Mouse (Mus musculus): ENCODE results near the gene S1pr3.

Gene S1pr3

DNA sequence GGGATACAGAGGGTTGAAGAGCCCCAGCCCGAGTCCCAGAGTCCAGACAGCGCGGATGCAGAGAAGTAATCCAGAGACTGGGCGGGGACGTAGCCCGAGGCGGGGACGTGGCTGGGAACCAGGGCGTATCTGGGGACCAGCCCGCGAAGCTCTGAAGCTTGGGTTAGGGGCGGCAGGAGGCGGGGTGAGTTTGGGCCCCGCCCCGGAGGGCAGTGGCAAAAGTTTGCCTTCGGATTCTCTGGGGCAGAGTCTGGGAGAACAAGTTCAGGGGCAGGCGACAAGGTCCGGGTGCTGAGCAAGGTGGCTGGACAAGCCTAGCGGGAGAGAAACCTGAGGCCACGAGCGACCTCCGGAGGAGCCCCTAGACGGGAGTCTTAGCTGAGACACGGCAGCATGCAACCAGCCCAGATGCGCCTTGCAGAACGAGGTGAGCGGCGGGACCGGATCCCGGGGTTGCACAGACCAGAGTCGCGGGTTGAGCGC is at the start of gene S1pr3:
Gene S1pr3 (plus strand): TSS at position 121 of the 483 bp plus-strand sequence.
- DNase-seq (ENCODE audit: low spot score in 2 of 2) = peak in 1 of 2 experiments; percentile 19

DNA sequence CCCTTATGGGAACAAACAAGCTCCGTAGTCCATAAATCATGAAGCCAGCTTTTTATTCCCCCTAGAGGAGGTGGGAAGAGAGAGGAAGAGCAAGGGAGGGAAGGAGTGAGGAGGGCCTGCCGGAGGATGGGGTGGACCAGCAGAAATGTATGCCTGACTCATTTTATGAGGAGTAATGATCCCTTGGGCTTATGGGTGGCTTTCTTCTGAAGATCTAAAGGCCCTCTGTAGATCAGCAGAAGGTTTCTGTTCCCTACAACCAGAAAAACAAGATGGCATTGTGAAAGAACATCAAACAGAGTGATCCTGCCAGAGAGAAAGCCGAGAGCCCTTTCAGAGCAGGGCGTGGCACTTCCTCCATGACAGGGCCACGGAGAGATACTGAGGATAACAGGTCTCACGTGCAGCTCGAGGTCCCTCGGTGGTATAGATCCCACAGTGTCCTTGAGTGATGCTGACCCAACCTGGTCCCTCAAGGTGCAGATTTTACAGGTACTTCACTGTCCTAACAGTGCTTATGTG is 47.9 kb upstream of the S1pr3 start:
- no peak for DNase-seq (ENCODE audit: low spot score in 2 of 2)

DNA sequence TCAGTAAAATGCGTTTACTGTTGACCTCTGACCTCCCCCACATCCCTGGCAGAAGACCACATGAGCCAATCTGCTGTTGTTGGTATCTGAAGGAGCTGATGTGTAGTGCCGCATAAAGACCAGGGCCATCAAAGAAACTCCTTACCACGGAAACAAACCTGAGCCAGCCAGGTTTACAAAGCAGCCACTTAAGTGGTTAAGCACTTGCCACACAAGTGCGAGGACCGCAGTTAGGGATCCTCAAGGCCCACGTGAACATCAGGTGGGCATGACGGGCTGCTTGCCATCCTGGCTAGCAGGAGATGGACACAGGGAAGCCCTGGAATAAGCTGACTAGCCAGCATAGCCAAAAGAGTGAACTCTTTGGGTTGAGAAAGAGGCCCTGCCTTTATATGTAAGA is 45.0 kb upstream of the S1pr3 start:
- no peak for DNase-seq (ENCODE audit: low spot score in 2 of 2)

DNA sequence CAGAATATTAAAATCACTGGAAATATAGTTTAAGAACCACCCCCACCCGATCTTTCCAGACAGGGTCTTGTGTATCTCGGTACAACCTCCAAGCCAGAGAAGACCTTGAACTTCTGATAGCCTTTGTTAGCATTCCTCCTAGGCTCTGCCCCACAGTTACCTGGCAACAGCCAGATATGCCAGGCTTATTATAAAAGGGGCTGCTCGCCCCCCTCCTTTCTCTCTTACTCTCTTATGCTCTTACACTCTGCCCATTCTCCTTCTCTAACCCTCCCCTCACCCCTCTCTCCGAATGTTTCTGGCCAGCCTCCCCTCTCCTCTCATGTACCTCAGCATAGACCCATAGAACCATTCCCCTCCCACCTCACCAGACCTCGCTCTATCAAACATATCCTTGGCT is 44.5 kb upstream of the S1pr3 start:
- no peak for DNase-seq (ENCODE audit: low spot score in 2 of 2)

DNA sequence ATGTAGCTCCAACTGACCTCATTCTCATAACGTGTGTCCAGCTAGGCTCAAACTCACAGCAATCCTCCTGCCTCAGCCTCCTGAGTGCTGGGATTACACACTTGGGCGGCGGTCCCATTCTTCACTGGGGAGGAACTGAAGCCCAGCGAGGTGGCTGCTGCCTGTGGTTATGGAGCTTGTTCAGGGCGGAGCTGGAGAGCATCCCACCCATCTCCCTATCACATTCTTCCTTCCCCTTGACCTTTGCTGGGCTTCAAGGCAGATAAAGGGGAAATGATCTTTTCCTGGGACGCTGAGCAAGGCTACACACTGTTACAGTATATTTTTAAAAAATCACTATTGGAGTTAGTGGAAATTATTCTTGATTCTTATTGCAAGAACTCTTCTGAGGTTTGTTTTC is 43.2 kb upstream of the S1pr3 start:
- DNase-seq (ENCODE audit: low spot score in 2 of 2) = no peak

DNA sequence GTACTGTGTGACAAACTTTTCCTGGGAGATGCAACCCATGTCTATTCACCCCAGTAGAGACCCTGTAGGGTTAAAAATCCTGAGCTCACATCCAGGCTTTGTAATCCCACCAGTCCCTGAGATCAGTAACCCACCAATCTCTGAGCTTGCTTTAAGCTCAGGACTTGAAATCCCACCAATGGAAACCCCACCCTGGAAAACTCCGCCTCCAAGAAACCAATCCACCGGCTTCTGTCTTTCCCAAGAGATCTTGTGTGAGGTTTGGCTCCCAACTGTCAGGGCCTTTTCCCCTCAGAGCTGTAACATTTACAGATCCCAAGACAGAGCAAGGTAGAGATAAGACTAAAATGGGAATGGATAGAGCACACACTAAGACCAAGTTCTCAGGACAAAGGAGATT is 40.1 kb upstream of the S1pr3 start:
- no peak for DNase-seq (ENCODE audit: low spot score in 2 of 2)

DNA sequence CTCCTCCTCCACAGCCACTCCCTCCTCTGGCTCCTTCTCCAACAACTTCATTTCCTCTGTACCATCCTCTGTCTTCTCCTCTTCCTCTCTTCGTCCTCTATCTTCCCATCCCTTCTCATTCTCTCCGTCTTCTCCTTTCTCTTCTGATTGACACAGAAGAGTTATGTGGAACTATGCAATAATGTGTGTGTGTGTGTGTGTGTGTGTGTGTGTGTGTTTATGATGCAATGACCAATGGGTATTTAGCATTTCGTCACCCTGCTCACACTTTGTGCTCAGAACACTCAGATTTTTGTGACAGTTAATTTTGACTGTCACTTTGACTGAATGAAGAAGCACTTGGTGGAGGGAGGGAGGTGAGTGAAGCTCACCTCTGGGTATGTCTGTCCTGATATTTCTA is 39.1 kb upstream of the S1pr3 start:
- no peak for DNase-seq (ENCODE audit: low spot score in 2 of 2)

DNA sequence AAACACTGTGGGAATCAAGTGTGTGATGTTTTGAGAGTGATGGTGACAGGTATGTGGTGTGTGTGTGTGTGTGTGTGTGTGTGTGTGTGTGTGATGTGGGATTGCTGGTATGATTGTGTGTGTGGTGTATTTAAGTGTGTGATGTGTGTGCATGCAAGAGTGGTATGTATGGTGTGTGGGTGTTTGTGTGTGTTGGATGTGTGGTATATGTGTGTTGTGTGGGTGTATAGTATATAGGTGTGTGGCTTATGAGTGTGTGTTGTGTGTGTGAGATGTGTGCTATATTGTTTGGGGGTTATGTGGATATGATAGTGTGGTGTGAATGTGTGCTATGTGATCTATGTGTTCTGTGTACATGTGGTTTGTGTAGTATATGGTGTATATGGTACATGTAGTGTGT is 35.4 kb upstream of the S1pr3 start:
- no peak for DNase-seq (ENCODE audit: low spot score in 2 of 2)

DNA sequence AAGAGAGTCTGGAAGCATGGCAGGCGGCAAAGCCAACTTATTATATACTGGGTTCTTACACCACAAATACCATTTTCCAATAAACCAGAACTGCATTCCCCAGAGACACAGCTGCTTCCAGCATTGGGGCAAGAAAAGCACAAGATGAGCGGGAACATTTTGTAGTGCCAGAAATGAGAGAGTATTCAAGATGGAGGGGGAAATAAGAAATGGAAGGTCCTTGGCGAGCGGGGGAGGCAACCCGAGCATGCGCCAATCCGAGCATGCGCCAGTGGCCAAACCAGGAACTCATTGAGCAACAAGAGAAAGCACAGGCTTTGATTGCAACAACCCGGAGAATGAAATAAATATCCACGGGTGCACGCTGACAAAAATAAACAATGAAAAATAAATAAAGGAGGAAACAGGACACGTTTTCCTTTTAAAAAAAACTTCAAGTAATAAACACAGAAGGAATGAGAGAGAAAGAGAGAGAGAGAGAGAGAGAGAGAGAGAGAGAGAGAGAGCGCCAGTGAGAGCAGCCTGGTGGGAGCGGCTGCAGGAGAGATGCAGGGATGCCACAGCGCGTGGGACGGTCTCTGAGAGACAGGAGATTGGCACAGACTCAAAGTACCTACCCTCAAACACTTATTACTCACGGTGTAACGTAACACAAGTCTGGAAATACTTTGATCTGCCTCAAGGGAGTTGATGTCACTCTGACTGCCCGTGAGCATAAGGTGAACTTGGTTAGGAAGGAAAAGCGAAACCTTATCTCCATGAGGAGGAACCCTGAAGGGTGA is 34.2 kb upstream of the S1pr3 start:
- no peak for DNase-seq (ENCODE audit: low spot score in 2 of 2)

DNA sequence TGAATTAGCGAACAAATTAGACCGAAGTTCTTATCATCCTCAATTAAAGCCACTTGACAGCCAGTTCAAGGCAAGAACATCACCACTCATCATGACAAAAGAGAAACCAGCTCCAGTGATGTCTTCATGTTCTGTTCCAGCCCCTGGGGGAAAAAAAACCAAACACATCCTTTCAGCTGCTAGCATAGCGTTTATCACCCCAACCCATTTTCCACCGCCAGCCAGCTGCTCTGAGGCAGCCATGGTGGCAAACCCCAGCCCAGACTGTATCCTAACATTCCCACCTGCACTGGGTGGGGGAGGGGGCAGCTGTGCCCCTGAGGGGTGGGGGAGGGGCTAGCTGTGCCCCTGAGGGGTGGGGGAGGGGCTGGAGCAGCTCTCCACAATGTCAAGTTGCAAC is 30.3 kb upstream of the S1pr3 start:
- no peak for DNase-seq (ENCODE audit: low spot score in 2 of 2)

DNA sequence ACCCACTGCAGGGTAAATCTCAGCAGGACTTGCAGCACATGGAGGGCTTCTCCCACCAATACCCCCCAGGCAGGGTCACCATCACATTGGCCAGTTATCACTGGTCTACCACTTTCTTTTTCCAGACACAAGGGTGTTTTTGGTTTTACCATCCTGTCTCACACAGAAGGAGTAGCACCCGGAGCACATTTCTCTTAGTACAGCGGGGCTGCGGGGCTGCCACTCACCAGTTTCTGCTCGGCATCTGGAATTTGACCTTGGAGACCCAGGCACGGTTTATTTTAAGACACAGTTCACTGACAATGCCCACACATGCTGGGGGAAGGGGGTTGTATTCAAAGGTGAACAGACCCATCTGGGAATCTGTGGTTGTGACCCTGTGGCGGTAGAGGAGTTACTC is 28.8 kb upstream of the S1pr3 start:
- no peak for DNase-seq (ENCODE audit: low spot score in 2 of 2)

DNA sequence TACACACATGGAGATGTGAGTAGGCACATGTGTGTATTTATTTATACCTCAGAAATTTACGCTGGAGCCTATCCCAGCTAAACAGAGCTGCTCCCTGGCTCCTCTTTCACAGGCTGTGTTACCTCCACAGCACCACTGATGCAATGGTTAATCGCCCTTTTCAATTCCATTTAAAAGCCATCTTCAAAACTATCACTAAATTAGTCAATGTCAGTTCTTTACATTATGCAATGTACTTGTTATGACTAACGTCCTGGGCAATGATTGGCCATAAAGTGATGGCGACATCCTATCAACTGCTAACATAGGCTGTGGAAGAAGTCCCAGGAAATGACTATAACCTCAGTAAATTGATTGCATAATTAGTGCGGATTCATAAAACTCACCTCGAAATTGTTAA is 26.9 kb upstream of the S1pr3 start:
- no peak for DNase-seq (ENCODE audit: low spot score in 2 of 2)

DNA sequence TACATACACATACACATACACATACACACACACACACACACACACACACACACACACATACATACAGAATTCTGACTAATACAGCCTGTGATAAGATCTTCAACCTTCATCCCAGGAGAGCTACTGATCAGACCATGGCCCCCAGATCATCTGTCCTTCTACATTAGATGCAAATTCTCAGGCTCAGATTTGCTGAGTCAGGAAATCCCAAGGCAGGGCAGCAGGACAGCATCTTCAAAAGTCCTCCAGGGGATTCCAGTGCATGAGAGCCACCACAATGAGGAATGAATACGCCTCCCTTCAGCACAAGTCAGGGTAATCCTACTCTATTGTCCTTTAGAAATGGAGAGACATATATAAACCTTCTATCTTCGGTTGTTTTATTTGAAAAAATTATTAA is 23.5 kb upstream of the S1pr3 start:
- DNase-seq (ENCODE audit: low spot score in 2 of 2) = no peak

DNA sequence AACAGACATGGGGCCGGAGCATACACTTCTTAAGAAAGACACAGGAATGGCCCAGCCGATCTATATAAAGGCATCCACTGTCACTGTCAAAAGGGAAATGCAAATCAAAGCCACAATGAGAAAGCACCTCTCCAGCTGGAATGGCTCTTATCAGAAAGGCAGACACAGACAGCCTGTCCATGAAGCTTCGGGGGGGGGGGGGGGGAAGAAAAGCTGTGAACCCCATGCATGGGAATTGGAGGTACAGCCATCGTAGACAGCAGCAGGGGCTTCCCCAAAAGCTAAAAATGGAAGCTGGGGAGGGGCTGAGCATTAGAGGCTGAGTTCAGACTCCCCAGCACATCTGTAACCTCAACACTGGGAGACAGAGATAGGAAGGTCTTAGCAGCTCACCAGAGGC is 20.5 kb upstream of the S1pr3 start:
- DNase-seq (ENCODE audit: low spot score in 2 of 2) = no peak

DNA sequence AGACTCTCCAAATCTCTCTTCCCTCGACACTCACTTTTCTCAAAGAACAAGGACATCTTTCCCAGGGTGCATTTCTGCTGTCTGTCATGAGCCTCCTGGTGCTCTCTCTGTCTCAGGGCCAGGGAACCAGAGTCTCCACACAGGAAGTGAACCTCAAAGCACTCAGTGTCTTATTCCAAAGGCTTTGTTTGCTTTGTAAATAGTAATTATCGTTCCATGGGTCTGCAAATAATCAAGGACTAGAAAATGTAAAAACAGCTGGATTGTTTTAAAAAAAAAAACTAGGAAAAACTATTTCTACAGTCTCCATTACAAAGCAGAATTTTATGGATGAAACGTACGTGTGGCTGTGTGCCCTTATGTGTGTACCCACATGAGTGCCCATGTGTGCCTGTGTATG is 18.0 kb upstream of the S1pr3 start:
- DNase-seq (ENCODE audit: low spot score in 2 of 2) = no peak

DNA sequence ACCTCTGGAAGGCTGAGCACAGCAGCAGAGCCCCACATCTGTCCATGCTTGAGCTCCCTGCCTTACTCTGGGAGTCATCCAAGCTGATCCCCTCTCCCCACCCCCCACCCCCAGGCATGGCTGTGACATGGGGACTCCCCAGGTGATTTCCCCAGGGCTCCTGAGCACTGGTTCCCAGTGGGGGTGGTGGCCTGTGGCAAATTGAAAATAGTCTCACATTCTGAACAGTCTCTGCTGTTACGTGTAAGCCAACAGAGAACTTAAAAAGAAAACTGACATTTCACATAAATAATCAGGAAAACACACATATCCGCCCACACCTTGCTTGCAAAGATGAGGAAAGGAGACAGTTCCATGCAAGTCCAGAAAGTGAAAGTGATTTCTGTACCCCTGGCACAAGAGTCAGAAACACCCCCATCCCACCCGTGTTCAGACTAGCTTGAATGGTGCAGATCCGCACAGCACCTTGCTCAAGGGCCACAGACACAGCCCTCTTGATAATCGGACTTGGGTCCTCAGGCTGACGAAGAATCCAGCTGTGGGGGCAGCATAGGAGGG is 17.0 kb upstream of the S1pr3 start:
- no peak for DNase-seq (ENCODE audit: low spot score in 2 of 2)

DNA sequence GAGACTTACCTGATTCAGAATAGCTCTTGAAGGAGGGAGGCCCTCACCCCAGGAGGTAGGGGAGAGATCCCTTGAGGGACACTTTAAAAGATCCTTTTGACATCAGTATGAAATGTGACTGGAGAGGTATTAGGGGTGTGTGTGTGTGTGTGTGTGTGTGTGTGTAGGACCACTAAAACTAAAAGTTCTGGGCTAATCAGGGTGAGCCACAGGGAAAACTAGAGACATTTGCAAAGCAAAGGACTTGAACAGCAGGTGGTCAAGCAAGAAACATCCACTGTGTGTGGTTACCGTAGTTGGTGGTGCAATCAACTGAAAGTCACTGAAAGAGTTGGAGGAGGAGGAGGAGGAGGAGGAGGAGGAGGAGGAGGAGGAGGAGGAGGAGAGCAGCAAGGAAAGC is 16.2 kb upstream of the S1pr3 start:
- no peak for DNase-seq (ENCODE audit: low spot score in 2 of 2)

DNA sequence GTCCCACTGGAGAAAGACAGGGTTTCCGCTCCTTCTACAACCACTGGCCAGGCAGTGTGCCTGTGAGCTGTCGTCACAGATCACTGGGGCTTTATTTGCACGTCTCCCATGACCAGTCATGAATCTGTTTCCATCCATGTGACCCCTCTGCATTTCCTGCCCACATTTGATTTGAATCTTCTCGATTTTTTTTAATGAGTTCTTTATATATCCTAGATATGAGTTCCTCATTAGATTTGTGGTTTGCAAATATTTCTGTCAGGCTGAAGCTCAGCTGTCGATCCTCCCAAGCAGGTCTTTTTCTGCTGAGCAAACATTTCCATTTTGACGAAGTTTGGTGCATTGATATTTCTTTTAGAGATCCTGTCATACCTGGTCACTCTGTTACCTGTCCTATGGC is 10.6 kb upstream of the S1pr3 start:
- no peak for DNase-seq (ENCODE audit: low spot score in 2 of 2)

DNA sequence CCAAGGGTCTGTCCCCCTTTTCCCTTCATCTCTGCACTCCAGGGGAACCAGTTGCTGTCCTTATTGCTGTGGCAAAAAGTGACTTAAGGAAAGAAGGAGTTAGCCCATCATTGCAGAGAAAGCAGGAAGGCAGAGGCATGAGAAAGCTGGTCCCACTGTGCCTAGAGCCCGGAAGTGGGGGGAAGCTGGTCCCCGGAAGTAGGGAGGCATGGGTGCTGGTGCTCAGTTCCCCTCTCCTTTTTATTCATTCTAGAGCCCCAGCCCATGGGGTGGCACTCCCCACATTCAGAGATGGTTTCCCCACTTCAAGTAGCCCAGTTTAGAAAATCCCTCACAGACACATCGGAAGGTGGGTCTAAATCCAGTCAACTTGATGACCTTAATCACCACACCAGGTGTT is 8.9 kb upstream of the S1pr3 start:
- no peak for DNase-seq (ENCODE audit: low spot score in 2 of 2)

DNA sequence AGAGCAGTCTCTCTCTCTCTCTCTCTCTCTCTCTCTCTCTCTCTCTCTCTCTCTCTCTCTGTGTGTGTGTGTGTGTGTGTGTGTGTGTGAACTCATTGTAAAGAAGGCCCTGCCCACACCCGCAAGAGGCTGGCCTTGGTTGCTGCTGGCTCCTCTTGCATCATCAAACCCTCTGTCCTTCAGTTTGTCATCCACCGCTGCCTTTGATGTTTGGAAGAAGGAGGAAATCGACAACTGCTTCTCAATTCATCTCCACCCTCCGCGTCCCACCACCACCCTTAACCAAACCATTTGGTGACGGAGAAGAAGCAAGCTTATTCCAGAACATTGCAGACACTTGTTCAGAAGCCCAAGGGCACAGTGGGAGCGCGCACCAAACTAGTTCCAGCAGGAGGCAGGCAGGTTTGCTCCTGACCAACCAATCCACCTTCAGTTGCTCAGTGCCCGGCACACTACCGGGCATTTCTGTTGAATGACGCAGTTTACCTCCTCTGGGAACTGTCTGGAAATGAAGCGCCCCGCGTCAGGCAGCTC is 8.2 kb upstream of the S1pr3 start:
- DNase-seq (ENCODE audit: low spot score in 2 of 2) = peak in 1 of 2 experiments; percentile 6

DNA sequence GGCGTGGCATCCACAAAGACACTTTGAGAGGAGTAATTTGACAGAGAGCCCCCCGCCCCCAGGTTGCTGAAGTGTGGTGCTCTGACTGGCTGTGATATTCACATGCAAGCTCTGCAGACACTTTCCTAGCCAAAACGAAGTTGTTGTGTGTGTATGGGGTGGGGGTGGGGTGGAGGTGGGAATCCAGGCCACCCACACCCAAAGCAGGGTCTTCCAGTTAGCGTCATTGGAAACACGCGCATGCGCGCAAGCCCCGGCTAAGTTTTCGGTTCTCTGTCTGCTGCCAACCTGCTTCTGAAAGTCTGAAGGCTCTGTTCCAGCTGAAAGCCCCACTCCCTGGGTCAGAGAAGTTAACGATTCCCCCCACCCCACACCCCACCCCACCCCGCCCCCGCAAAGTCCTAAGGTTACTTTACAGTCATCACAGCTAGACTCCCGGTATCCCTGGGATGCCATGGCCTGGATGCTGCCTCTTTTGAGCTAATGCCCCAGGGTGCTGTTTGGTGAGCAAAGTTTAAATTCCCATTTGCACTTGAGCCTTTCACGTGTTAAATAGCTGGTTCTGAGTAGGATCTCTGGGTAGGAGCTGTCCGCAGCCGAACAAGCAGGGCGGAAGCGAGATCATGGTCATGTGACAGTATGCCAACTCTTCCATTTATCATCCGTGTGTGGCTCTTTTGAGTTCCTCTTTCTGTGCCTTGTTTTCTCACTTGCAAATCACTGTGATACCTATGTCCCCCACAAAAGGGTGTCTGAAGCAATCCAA is 7.5 kb upstream of the S1pr3 start:
- DNase-seq (ENCODE audit: low spot score in 2 of 2) = peak in 1 of 2 experiments; percentile 53

DNA sequence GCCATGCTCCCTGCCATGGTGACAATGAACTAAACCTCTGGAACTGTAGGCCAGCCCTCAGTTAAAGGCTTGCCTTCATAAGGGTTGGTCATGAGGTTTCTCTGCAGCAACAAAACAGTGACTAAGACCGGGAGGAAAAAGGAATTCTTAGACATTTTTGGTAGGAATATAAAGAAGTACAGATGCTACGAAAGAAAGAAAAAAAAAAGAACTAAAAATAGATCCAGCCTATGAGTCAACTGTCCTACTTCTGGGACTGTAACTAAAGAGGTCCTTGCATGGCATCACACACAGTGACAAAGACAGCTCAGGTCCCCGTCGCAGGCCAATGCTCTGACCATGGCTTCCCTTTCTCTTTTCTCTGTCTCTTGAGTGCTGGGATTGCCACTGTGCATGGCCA is 3.9 kb upstream of the S1pr3 start:
- DNase-seq (ENCODE audit: low spot score in 2 of 2) = no peak

Data from thymus, postnatal 10 days (tissue).